Mouse (Mus musculus) erythroblast, adult 5-6 weeks (primary cell): ENCODE results near the gene Luc7l. TPM values are rescaled to one million over a fixed set of nuclear protein-coding genes. Genes with fewer than 3 reads are reported as not detected.
"Not testable (repeated sequence)": the region's sequence is repeated elsewhere in the genome, so short reads cannot be mapped to it uniquely, and the experiment has no call there.

Source experiments
- ATAC-seq: replicated peaks from 2 replicates; pipeline ENCODE4 v1.8.0; 2016; ENCODE audit warnings: moderate number of reproducible peaks, mild to moderate bottlenecking, moderate TSS enrichment, inconsistent platforms; ENCODE audit not compliant: poor library complexity, low FRiP score, severe bottlenecking
- total RNA-seq, 2 experiments: library from RNA; stranded (forward) in 1 of 2; stranded (reverse) in 1 of 2; fragments of 150-400 nt in 1 of 2; fragments of 200-764, 138-1000 nt in 1 of 2; gene quantifications; 2 replicates each; pipeline versions ENCODE4 v1.2.3 to v1.2.4; 2015 to 2017; ENCODE audit warnings: low replicate concordance in 2 of 2

Gene Luc7l
- total RNA-seq, 2 experiments from 2014 or later: 11.7 to 27.2 TPM

GRCm38 (mm10) chr17:26244101-26244841, 8.4 kb upstream of the Luc7l start, which contains the start of gene Fam234a:
Gene Fam234a, minus strand, starts transcription at chr17:26244242.
- ATAC-seq: peak; percentile 91

- no peak for ATAC-seq
Measured at GRCm38 (mm10) chr17:26251886-26252538, 684 bp upstream of the Luc7l start.

- peak; percentile 39; the same call in 1 of the 2 replicates for ATAC-seq
Measured at GRCm38 (mm10) chr17:26253399-26253798, 703 bp downstream of the Luc7l start.

- no peak for ATAC-seq
Measured at GRCm38 (mm10) chr17:26255313-26255712, 2.6 kb downstream of the Luc7l start.

- no peak for ATAC-seq
Measured at GRCm38 (mm10) chr17:26261826-26262225, 9.1 kb downstream of the Luc7l start.

- ATAC-seq: no peak
Measured at GRCm38 (mm10) chr17:26262384-26262783, 9.7 kb downstream of the Luc7l start.

GRCm38 (mm10) chr17:26268851-26269250, 16.2 kb downstream of the Luc7l start:
- no peak for ATAC-seq

- ATAC-seq: 0 out of 2 replicates have a peak, but pooled peaks have one; percentile 46
Measured at GRCm38 (mm10) chr17:26269577-26269976, 16.9 kb downstream of the Luc7l start.

GRCm38 (mm10) chr17:26272586-26272985, 19.9 kb downstream of the Luc7l start:
- ATAC-seq: no peak

GRCm38 (mm10) chr17:26275933-26276332, 23.2 kb downstream of the Luc7l start:
- no peak for ATAC-seq

GRCm38 (mm10) chr17:26276711-26277110, 24.0 kb downstream of the Luc7l start:
- no peak for ATAC-seq

- no peak for ATAC-seq
Measured at GRCm38 (mm10) chr17:26286199-26286955, 33.7 kb downstream of the Luc7l start.

- ATAC-seq: no peak
Measured at GRCm38 (mm10) chr17:26289475-26289874, 36.8 kb downstream of the Luc7l start.

GRCm38 (mm10) chr17:26298318-26298717, 45.6 kb downstream of the Luc7l start:
- ATAC-seq: not testable (repeated sequence)

- no peak for ATAC-seq
Measured at GRCm38 (mm10) chr17:26314291-26314690, 61.6 kb downstream of the Luc7l start.

- no peak for ATAC-seq
Measured at GRCm38 (mm10) chr17:26315474-26315873, 62.8 kb downstream of the Luc7l start.

- no peak for ATAC-seq
Measured at GRCm38 (mm10) chr17:26318441-26318840, 65.7 kb downstream of the Luc7l start.
